Mouse (Mus musculus): Measurements from ENCODE around the gene Ubr4. TPM values are rescaled to one million over a fixed set of nuclear protein-coding genes. Genes with fewer than 3 reads are reported as not detected.

Ubr4 gene
- polyA plus RNA-seq, 1 experiment from 2014 or later = 64.7 TPM

DNA sequence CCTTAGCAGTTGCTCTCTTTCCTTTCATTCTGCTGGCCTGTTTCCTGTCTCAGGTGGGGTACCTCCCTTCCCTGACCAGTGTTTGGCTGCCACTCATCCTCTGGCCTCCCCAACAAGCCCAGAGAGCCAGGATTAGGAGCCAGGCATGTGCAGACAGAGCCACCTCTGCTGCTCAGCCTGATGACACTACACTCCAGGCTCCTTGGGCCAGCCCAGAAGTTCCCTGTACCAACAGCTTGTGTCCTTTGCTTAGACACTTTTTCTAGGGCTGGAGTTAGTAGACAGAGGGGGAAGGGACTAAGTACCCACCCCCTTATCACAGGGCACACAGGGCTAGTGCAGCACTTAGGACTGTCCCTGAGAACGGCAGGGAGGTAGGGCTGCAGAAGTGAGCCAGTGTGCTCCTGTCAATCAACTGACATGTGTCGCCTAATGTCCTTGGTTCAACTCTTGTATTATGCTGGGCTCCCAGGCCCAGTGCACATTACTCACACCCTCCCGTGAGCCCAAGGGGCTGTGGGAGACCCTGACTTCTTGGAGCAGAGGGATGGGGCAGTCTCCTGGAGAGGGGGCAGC is 139.9 kb downstream of the Ubr4 start:
- Histone ChIP-seq H3K27me3 (no peaks in the 10 kb centered on the region), H3K36me3 (peaks cover 50% of the 10 kb centered on the region), H3K4me3 (no peak overlapping the region), H3K9ac (no peak overlapping the region), H3K9me3 (no peaks in the 10 kb centered on the region), H3K4me2 (no peak overlapping the region), H3K27ac (no peak overlapping the region), H3K4me1 (peaks cover 3% of the 10 kb centered on the region; the same call in 1 of the 2 replicates)
- 52% methylated on average over 3 of the region's 3 CpGs for WGBS
- 0 out of 2 replicates have a peak, but pooled peaks have one; percentile 3 for ATAC-seq (ENCODE audit: insufficient number of reproducible peaks, low FRiP score, low TSS enrichment, low read depth)

DNA sequence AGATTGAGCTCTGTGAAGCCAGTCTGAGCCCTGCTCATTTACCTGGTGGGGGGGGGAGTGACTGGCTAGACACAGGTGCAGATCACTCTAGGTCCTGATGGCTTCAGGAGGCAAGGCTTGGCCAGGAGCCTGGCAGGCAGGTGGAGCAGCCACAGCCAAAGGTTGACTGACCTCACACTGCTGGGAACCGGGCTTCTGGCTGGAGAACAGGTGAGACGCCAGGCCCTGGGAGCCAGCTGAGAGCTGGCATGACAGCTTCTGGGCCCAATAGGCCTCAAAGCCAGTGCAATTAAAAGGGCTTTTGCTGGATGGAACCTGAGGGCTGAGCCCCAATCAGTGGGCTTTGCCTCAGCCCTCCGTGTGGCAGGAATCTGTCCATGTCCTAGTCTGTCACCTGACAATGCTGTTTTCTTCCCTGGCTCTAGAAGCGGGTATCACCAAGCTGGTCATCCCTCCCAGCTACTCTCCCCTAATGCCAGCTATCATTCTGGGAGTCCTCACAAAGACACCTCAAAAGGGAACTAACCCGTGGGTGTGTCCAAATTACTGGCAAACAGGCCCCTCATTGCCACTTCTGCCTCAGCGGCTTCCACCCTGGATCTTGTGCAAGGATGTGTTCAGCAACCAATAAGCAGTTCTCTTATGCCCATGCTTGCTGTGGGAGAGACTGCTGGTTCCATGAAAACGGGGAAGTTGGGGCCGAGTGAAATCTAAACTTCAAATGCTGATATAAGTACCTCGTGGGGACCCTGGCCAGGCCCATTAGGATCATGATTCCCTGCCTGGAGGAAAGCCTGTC is 141.0 kb downstream of the Ubr4 start:
- Histone ChIP-seq H3K9me3 (no peaks in the 10 kb centered on the region), H3K27ac (no peak overlapping the region), H3K36me3 (peaks cover 40% of the 10 kb centered on the region), H3K9ac (no peak overlapping the region), H3K4me2 (no peak overlapping the region), H3K4me3 (no peak overlapping the region), H3K27me3 (no peaks in the 10 kb centered on the region), H3K4me1 (peaks cover 3% of the 10 kb centered on the region; the same call in 1 of the 2 replicates)
- WGBS = 61% methylated on average over 9 of the region's 9 CpGs
- no peak for ATAC-seq (ENCODE audit: insufficient number of reproducible peaks, low FRiP score, low TSS enrichment, low read depth)

DNA sequence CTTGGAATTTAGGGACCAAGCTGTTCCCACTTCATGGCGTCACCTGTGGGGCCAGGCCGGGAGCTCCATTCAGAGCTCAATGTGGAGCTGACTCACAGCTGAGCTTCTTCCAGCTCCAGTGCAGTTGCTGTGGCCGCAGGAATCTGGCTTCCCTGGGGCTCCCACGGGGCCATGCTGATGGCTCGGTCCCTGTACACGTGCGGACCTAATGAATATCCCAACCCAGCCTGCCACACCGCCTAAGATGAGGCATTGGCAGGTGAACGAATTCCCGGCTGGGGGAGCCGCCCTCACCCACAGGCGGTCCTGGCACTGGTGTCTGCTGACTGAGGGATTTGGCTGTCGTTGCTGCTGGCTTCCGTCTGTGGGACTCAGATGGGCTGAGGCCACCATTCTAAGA is 148.4 kb downstream of the Ubr4 start:
- ATAC-seq (ENCODE audit: insufficient number of reproducible peaks, low FRiP score, low TSS enrichment, low read depth) = no peak
- Histone ChIP-seq H3K4me2 (no peak overlapping the region), H3K9me3 (no peaks in the 10 kb centered on the region), H3K4me3 (no peak overlapping the region), H3K36me3 (no peaks in the 10 kb centered on the region), H3K9ac (no peak overlapping the region), H3K27ac (no peak overlapping the region), H3K27me3 (no peaks in the 10 kb centered on the region), H3K4me1 (peaks cover 11% of the 10 kb centered on the region)
- WGBS = 49% methylated on average over 14 of the region's 14 CpGs

DNA sequence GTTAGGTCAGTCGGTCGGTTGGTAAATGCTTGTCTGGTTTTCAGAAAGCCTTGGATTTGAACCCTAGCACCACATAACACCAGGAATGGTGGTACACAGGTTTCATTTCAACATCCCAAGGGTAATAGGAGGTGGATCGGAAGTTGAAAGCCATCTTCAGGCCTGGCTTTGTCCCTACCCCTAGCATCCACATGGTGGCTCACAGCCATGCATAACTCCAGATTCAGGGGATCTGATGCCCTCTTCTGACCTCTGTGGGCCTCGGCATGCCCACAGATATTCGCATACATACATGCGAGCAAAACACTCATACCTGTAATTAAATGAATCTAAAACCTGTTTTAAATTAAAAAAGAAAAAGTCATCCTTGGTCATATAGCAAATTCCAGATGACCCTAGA is 149.3 kb downstream of the Ubr4 start:
- Histone ChIP-seq H3K27ac (no peak overlapping the region), H3K36me3 (no peaks in the 10 kb centered on the region), H3K4me2 (no peak overlapping the region), H3K4me3 (no peak overlapping the region), H3K9me3 (no peaks in the 10 kb centered on the region), H3K27me3 (no peaks in the 10 kb centered on the region), H3K4me1 (peaks cover 11% of the 10 kb centered on the region), H3K9ac (no peak overlapping the region)
- no peak for ATAC-seq (ENCODE audit: insufficient number of reproducible peaks, low FRiP score, low TSS enrichment, low read depth)
- 75% methylated on average over 6 of the region's 6 CpGs for WGBS

DNA sequence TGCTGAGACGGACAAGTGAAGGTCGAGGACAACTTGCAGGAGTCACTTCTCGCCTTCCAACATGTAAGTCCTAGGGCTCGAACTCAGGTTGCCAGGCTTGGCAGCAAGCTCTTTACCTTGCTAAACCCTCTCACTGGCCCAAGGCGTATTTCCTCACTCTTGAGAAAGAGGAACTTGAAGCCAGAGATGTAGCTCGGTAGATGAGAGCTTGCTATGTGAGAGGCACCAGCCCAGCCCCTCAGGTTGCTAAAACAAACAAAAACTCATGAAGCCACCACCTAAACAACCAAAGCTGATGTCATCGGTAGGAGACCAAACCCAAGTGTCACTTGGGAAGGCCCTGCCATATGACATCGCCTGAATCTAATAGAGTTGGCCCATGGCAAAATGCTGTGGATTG is 151.5 kb downstream of the Ubr4 start:
- Histone ChIP-seq H3K36me3 (no peaks in the 10 kb centered on the region), H3K27ac (no peak overlapping the region), H3K9me3 (no peaks in the 10 kb centered on the region), H3K4me3 (no peak overlapping the region), H3K27me3 (no peaks in the 10 kb centered on the region), H3K4me1 (peaks cover 11% of the 10 kb centered on the region), H3K4me2 (no peak overlapping the region), H3K9ac (no peak overlapping the region)
- no peak for ATAC-seq (ENCODE audit: insufficient number of reproducible peaks, low FRiP score, low TSS enrichment, low read depth)
- WGBS = 78% methylated on average over 8 of the region's 8 CpGs

DNA sequence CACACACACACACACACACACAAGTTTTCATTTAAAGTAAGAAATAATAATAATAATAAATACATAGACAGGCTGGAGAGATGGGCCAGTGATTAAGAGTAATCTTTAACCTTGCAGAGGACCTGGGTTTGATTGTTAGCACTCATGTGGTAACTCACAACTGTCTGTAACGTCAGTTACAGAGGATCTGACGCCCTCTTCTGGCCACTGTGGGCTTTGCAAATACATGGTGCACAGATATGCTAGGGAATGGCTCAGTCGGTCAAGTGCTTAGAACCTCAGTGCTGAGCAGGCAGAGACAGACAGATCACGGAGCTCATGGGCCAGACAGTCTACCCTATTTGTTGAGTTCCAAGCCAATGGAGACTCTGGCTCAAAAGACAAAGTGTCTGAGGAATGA is 153.3 kb downstream of the Ubr4 start:
- Histone ChIP-seq H3K36me3 (no peaks in the 10 kb centered on the region), H3K9me3 (no peaks in the 10 kb centered on the region), H3K27ac (no peak overlapping the region), H3K9ac (no peak overlapping the region), H3K4me1 (peaks cover 3% of the 10 kb centered on the region), H3K27me3 (no peaks in the 10 kb centered on the region), H3K4me3 (no peak overlapping the region), H3K4me2 (no peak overlapping the region)
- ATAC-seq (ENCODE audit: insufficient number of reproducible peaks, low FRiP score, low TSS enrichment, low read depth) = no peak
- 77% methylated on average over 4 of the region's 4 CpGs for WGBS

DNA sequence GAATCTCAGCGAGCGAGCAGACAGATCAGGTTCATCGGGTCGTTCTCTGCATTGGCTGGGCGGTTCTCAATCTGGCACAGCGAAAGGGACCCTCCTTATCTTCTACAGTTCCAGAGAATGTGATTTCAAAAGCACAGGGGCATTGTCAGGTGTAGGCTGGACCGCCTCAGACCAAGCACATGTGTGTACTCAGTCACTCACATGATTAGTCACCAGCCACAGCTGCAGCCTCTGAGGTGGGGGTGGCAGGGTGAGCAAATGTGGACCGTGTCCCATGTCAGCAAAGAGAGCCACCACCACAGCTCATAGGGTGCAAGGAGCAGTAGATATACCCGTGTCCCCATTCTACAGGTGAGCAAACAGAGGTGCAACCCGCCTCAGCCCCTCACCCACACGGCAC is 154.3 kb downstream of the Ubr4 start:
- Histone ChIP-seq H3K9me3 (no peaks in the 10 kb centered on the region), H3K27me3 (no peaks in the 10 kb centered on the region), H3K4me2 (no peak overlapping the region), H3K9ac (no peak overlapping the region), H3K36me3 (no peaks in the 10 kb centered on the region), H3K4me1 (no peaks in the 10 kb centered on the region; the same call in 1 of the 2 replicates), H3K4me3 (no peak overlapping the region), H3K27ac (no peak overlapping the region)
- no peak for ATAC-seq (ENCODE audit: insufficient number of reproducible peaks, low FRiP score, low TSS enrichment, low read depth)
- 87% methylated on average over 11 of the region's 11 CpGs for WGBS

DNA sequence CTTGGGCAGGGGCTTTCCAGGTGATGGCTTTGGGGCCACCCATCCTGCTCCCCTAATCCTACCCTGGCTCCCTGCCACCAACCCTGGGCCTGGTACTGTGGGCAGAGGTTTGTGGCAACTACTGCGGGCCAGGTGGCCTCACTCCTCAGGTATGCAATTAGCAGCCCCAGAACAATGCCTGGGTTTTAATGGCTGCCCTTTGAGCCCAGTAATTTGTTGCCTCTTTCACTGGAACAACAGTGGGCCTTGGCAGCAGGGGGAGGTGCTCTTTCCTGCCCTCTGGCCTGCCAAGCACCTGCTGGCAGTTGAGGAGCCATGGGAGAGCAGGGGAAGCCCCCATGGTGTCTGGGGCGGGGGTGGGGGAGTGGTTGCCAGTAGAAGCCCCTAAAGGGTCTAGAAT is 156.7 kb downstream of the Ubr4 start:
- no peaks in the 10 kb centered on the region for H3K36me3 ChIP-seq
- 49% methylated on average over 2 of the region's 2 CpGs for WGBS
- no peak for ATAC-seq (ENCODE audit: insufficient number of reproducible peaks, low FRiP score, low TSS enrichment, low read depth)
- no peaks in the 10 kb centered on the region; the same call in 1 of the 2 replicates for H3K4me1 ChIP-seq
- no peaks in the 10 kb centered on the region for H3K27me3 ChIP-seq
- no peak overlapping the region for H3K4me2 ChIP-seq
- H3K9me3 ChIP-seq = no peaks in the 10 kb centered on the region
- no peak overlapping the region for H3K9ac ChIP-seq
- no peak overlapping the region for H3K27ac ChIP-seq
- no peak overlapping the region for H3K4me3 ChIP-seq

DNA sequence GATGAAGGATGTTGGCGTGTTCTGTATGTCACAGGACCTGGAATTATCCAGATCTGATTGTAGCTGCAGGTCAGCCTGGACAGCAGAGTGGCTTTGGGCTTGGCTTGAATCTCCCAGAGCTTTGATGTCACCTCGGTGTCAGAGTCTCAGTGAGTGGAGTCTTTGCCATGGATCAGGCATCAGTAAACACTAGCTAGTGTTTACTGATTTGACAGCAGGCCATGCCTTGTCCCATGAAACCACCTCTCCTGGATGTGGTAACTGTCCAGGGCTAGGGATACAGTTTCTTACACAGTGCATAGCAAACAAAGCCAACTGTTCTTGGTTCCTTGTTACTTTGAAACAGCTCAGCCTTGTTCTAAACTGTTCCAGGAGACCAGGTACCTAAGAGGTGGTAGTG is 159.1 kb downstream of the Ubr4 start:
- 59% methylated on average over 2 of the region's 2 CpGs for WGBS
- H3K36me3 ChIP-seq = no peaks in the 10 kb centered on the region

DNA sequence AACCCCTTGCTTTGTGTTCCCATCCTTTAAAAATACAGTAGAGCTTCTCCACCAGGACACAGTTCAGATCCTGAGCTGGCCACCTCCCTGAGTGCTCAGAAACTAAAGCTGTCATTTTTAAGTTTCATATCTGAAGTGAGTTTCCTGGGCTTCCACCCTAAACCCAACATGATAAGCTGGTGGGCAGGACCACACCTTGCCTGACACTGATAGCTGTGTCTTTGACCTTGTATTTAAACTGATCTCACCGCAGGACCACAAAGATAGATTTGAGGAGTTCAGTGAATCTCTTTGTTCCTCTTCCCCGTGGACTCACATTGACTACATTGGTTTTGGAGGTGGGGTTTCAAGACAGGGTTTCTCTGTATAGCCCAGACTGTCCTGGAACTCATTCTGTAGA is 160.6 kb downstream of the Ubr4 start:
- no peak overlapping the region for H3K4me3 ChIP-seq
- H3K4me2 ChIP-seq = no peak overlapping the region
- no peaks in the 10 kb centered on the region for H3K36me3 ChIP-seq
- no peak overlapping the region for H3K27ac ChIP-seq
- no peak overlapping the region for H3K9ac ChIP-seq
- no peaks in the 10 kb centered on the region for H3K27me3 ChIP-seq
- WGBS = 90% methylated on average over 2 of the region's 2 CpGs
- no peaks in the 10 kb centered on the region for H3K9me3 ChIP-seq
- H3K4me1 ChIP-seq = no peaks in the 10 kb centered on the region; the same call in 1 of the 2 replicates
- ATAC-seq (ENCODE audit: insufficient number of reproducible peaks, low FRiP score, low TSS enrichment, low read depth) = no peak

More for the DNA sequence above, 159.1 kb downstream of the Ubr4 start:
- Histone ChIP-seq H3K27me3 (no peaks in the 10 kb centered on the region), H3K27ac (no peak overlapping the region), H3K4me3 (no peak overlapping the region), H3K4me2 (no peak overlapping the region), H3K4me1 (no peaks in the 10 kb centered on the region; the same call in 1 of the 2 replicates), H3K9ac (no peak overlapping the region), H3K9me3 (no peaks in the 10 kb centered on the region)
- ATAC-seq (ENCODE audit: insufficient number of reproducible peaks, low FRiP score, low TSS enrichment, low read depth) = no peak

DNA sequence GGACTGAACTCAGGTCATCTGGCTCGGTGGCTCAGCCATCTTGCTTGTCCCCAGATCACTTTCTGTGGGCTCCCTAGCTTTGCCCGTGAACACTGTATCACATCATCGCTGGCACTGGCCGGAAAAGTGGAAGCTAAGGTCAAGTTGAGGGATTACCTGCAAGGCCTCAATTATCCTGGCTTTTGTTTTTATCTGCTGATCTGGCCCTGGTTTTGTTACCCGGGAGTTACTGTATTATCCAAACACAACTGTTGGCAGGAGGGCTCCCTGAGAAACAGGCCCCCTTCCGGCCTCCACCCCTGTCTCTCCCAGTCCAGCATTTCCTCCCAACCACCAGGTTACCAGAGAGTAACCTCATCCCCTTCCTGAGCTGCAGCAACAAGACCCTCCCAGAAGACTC is 166.8 kb downstream of the Ubr4 start:
- Histone ChIP-seq H3K36me3 (no peaks in the 10 kb centered on the region), H3K27me3 (no peaks in the 10 kb centered on the region), H3K9me3 (no peaks in the 10 kb centered on the region), H3K4me2 (no peak overlapping the region), H3K4me3 (no peak overlapping the region), H3K9ac (no peak overlapping the region), H3K4me1 (no peaks in the 10 kb centered on the region), H3K27ac (no peak overlapping the region)
- WGBS = 74% methylated on average over 6 of the region's 6 CpGs
- no peak for ATAC-seq (ENCODE audit: insufficient number of reproducible peaks, low FRiP score, low TSS enrichment, low read depth)

DNA sequence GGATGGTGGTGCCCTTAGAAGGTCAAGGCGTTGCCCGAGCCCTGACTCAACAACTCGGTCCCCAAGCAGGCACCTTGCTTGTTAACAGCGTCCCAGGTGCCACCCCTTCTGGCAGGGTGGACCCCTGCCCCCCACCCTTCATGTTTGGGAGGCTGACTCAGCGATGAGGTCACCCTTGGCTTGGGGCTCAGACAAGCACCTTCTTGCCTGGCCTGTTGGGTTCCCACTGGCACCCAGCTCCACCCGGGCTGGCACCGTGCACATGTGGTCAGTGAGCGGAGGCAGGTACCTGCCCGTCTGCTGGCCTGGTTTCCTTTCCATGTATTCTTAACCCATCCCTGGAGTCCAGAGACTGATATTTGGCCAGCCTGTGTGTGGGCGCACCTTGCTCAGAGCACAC is 169.5 kb downstream of the Ubr4 start:
- H3K27me3 ChIP-seq = no peaks in the 10 kb centered on the region
- no peak overlapping the region for H3K27ac ChIP-seq
- WGBS = 72% methylated on average over 10 of the region's 10 CpGs
- no peak overlapping the region for H3K9ac ChIP-seq
- ATAC-seq (ENCODE audit: insufficient number of reproducible peaks, low FRiP score, low TSS enrichment, low read depth) = no peak
- H3K4me3 ChIP-seq = no peak overlapping the region
- no peaks in the 10 kb centered on the region for H3K9me3 ChIP-seq
- H3K4me2 ChIP-seq = no peak overlapping the region
- no peaks in the 10 kb centered on the region for H3K4me1 ChIP-seq
- H3K36me3 ChIP-seq = no peaks in the 10 kb centered on the region
